Mouse (Mus musculus) gonadal fat pad, adult 2 months (tissue): Measurements from ENCODE around the gene Ctxn2. TPM values are rescaled to one million over a fixed set of nuclear protein-coding genes. Genes with fewer than 3 reads are reported as not detected.

Experiments
- DNase-seq: peaks from one replicate; pipeline ENCODE4 v3.0.0-alpha.2; 2012; ENCODE audit warnings: low read depth
- polyA plus RNA-seq: library from polyadenylated mRNA; depleted of rRNA; stranded (reverse); fragments of >200 nt; gene quantifications from 2 replicates; pipeline ENCODE4 v1.2.3, GENCODE M21; 2012; rRNA removed

The Ctxn2 gene
- polyA plus RNA-seq, 1 experiment, result not detected

GRCm38 (mm10) chr2:125192905-125193304, 56.4 kb downstream of the Ctxn2 start:
- no peak for DNase-seq

DNA sequence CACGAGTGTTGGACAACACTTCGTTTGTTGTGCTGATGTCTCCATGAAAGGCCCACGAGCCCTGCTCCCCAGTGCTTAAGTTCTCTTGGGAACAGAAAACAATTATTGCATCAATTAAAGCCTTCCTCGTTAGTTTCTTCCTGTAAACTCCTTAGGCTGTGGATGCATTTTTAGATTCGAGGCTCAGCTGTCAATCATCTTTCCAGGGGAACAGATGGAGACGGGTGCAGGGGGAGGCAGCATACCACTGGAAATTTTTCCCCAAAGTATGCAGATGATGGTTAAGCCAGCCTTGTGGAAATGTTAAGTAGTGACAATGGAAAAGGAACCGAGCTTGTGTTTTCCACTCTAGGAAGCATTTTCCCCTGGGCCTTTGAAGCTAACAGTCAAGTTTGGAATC, 60.3 kb downstream of the Ctxn2 start:
- no peak for DNase-seq

Other genes with a start within 250 kb of the Ctxn2 start
- 0.14 TPM in 1 of 2 replicates, not detected in the other for gene Slc24a5, start 68.6 kb upstream of the Ctxn2 start, polyA plus RNA-seq
- 5.2 and 7.5 TPM in 2 replicates for gene Myef2, start 13.0 kb upstream of the Ctxn2 start, polyA plus RNA-seq
- not detected in 2 replicates for gene Slc12a1, start 15.8 kb downstream of the Ctxn2 start, polyA plus RNA-seq
- gene Dut, start 110.5 kb downstream of the Ctxn2 start, polyA plus RNA-seq, result 17.8 and 23.0 TPM in 2 replicates